Mouse (Mus musculus): ENCODE results near the gene Vmn2r24. TPM values are rescaled to one million over a fixed set of nuclear protein-coding genes. Genes with fewer than 3 reads are reported as not detected.
"Not testable (repeated sequence)": the region's sequence is repeated elsewhere in the genome, so short reads cannot be mapped to it uniquely, and the experiment has no call there.

The Vmn2r24 gene
- under 1 TPM in 3 of 4 experiments, not detected in 1; 0.03 TPM for total RNA-seq (2022)

GRCm38 (mm10) chr6:123778579-123778978 is at the start of gene Vmn2r24:
Vmn2r24 (plus strand) TSS chr6:123778879.
- no peak for DNase-seq

GRCm38 (mm10) chr6:123770031-123770430 is 8.6 kb upstream of the Vmn2r24 start:
- no peak for DNase-seq

- no peak for DNase-seq
These were observed 6.2 kb downstream of the Vmn2r24 start for GRCm38 (mm10) chr6:123784857-123785256.

GRCm38 (mm10) chr6:123793746-123794145 is 15.1 kb downstream of the Vmn2r24 start:
- no peak for DNase-seq

- DNase-seq = not testable (repeated sequence)
These were observed 31.6 kb downstream of the Vmn2r24 start for GRCm38 (mm10) chr6:123810291-123810690.

GRCm38 (mm10) chr6:123819951-123820350 is 41.3 kb downstream of the Vmn2r24 start:
- DNase-seq = no peak

GRCm38 (mm10) chr6:123853363-123853762 is 74.7 kb downstream of the Vmn2r24 start, which contains the start of gene Vmn2r25:
Vmn2r25 (minus strand) TSS chr6:123853463.
- not testable (repeated sequence) for DNase-seq

Other genes with a start within 250 kb of the Vmn2r24 start
- gene Vmn2r21, start 245.5 kb upstream of the Vmn2r24 start, total RNA-seq (2022) = not detected
- not detected for gene Vmn2r22, start 128.2 kb upstream of the Vmn2r24 start, total RNA-seq (2022)
- gene Vmn2r23, start 76.2 kb upstream of the Vmn2r24 start, total RNA-seq (2022) = not detected
- gene Vmn2r25, start 74.6 kb downstream of the Vmn2r24 start, total RNA-seq (2022) = not detected
- gene Vmn2r26, start 245.7 kb downstream of the Vmn2r24 start, total RNA-seq (2022) = under 1 TPM in 2 of 4 experiments, not detected in 2; 0.03 TPM